ENCODE assay signal across 19 mouse cellular contexts in genomic region chr2:57250113-57250512, GRCm38 (mm10).
"Had no signal": no experiment of that assay in that cellular context is flagged by ENCODE, and none has a peak within 500 bp of the region (broad histone marks: within the 10 kb centered on the region; RNA-seq: fewer than 3 reads in every experiment).

No protein-coding gene starts in this region.

- H3K4me2 ChIP-seq: kidney, embryonic 15.5 days; liver, embryonic 13.5 days; neural tube, embryonic 12.5 days; neural tube, embryonic 15.5 days; stomach, embryonic 15.5 days had no signal

- H3K36me3 ChIP-seq: kidney, embryonic 15.5 days; liver, embryonic 13.5 days; neural tube, embryonic 12.5 days; neural tube, embryonic 15.5 days; stomach, embryonic 15.5 days had no signal

- H3K27me3 ChIP-seq: kidney, embryonic 15.5 days; liver, embryonic 13.5 days; neural tube, embryonic 12.5 days; neural tube, embryonic 15.5 days; stomach, embryonic 15.5 days had no signal

- H3K4me1 ChIP-seq: liver, embryonic 13.5 days; neural tube, embryonic 12.5 days; neural tube, embryonic 15.5 days; stomach, embryonic 15.5 days had no signal

- H3K9me3 ChIP-seq: kidney, embryonic 15.5 days; liver, embryonic 13.5 days; neural tube, embryonic 12.5 days; neural tube, embryonic 15.5 days; stomach, embryonic 15.5 days had no signal

- H3K4me3 ChIP-seq: kidney, embryonic 15.5 days; left cerebral cortex, adult 2 months; liver, embryonic 13.5 days; neural tube, embryonic 12.5 days; neural tube, embryonic 15.5 days; stomach, embryonic 15.5 days had no signal

- H3K27ac ChIP-seq: kidney, embryonic 15.5 days; left cerebral cortex, adult 2 months; liver, embryonic 13.5 days; macrophage; neural tube, embryonic 12.5 days; neural tube, embryonic 15.5 days; stomach, embryonic 15.5 days had no signal

- H3K9ac ChIP-seq: kidney, embryonic 15.5 days; liver, embryonic 13.5 days; neural tube, embryonic 12.5 days; neural tube, embryonic 15.5 days; stomach, embryonic 15.5 days had no signal

- DNase-seq: kidney, adult 11 months; kidney, adult 8-10 months; kidney, postnatal 10 days; kidney, postnatal 36 days; liver, embryonic 13.5 days; lung, adult 2 months; lung, postnatal 14 days; midbrain, embryonic 14.5 days; right cerebral cortex, adult 18-20 months; right cerebral cortex, postnatal 14 days; right cerebral cortex, postnatal 4 days; spleen, adult 18-20 months; thymus, postnatal 36 days had no signal
